ENCODE assay signal across 8 mouse cellular contexts in genomic region chr3:148988293-148988995, GRCm38 (mm10). TPM values are rescaled to one million over a fixed set of nuclear protein-coding genes. Genes with fewer than 3 reads are reported as not detected.
A peak's percentile ranks its signal among the peaks of the same experiment; 100 is the strongest.
DNase-seq lines count a peak whose midpoint lies in the region; ATAC-seq and TF ChIP-seq lines count a peak whose summit lies in the region.

No protein-coding gene starts in this region.

- ATAC-seq in hindbrain, embryonic 12.5 days (ENCODE audit: low FRiP score) = peak; percentile 7
- ATAC-seq in liver, embryonic 11.5 days (replicated peaks; ENCODE audit: low FRiP score) = no peak; the same call in 1 of the 2 replicates

- peak overlapping the region; percentile 76 for H3K4me3 ChIP-seq in layer of hippocampus, adult 2 months
- peak overlapping the region; percentile 98 for H3K4me3 ChIP-seq in forebrain, embryonic 10.5 days
- H3K4me3 ChIP-seq in hindbrain, embryonic 12.5 days = peak overlapping the region; percentile 81
- H3K4me3 ChIP-seq in liver, embryonic 11.5 days (ENCODE audit: low read depth, low read length) = peak overlapping the region; percentile 80

- H3K27ac ChIP-seq in layer of hippocampus, adult 2 months = peak overlapping the region; percentile 91
- peak overlapping the region; percentile 100 for H3K27ac ChIP-seq in forebrain, embryonic 10.5 days
- H3K27ac ChIP-seq in hindbrain, embryonic 12.5 days = peak overlapping the region; percentile 99
- peak overlapping the region; percentile 93 for H3K27ac ChIP-seq in liver, embryonic 11.5 days (ENCODE audit: low read depth, low read length)

- H3K9me3 ChIP-seq in forebrain, embryonic 10.5 days = no peaks in the 10 kb centered on the region
- no peaks in the 10 kb centered on the region for H3K9me3 ChIP-seq in hindbrain, embryonic 12.5 days (replicated peaks)
- H3K9me3 ChIP-seq in liver, embryonic 11.5 days (ENCODE audit: control insufficient read depth, low read length) = no peaks in the 10 kb centered on the region

- H3K27me3 ChIP-seq in forebrain, embryonic 10.5 days (ENCODE audit: poor library complexity, severe bottlenecking) = peaks cover 5% of the 10 kb centered on the region; the same call in 1 of the 2 replicates
- no peaks in the 10 kb centered on the region for H3K27me3 ChIP-seq in hindbrain, embryonic 12.5 days
- H3K27me3 ChIP-seq in liver, embryonic 11.5 days (replicated peaks; ENCODE audit: control insufficient read depth, insufficient read depth, low read length) = no peaks in the 10 kb centered on the region; the same call in 1 of the 2 replicates

- H3K36me3 ChIP-seq in forebrain, embryonic 10.5 days (replicated peaks) = no peaks in the 10 kb centered on the region
- no peaks in the 10 kb centered on the region for H3K36me3 ChIP-seq in hindbrain, embryonic 12.5 days
- no peaks in the 10 kb centered on the region for H3K36me3 ChIP-seq in liver, embryonic 11.5 days (ENCODE audit: control insufficient read depth, insufficient read depth, low read length)

- no peak for TF ChIP-seq CTCF in layer of hippocampus, adult 2 months (conservative IDR thresholded peaks at IDR 0.05)

- under 1% methylated on average over 82 of the region's 84 CpGs for WGBS in forebrain, embryonic 10.5 days
- WGBS in hindbrain, embryonic 12.5 days = under 1% methylated on average over 83 of the region's 84 CpGs
- WGBS in liver, embryonic 11.5 days = under 1% methylated on average over 84 of the region's 84 CpGs

- peak in 1 of 2 experiments; percentile 24 for DNase-seq in layer of hippocampus, adult 2 months (ENCODE audit: low spot score in 2 of 2)
- no peak for DNase-seq in layer of hippocampus, postnatal 25 days (ENCODE audit: extremely low spot score in 1 of 2, low spot score in 1 of 2)
- DNase-seq in adrenal gland, adult (ENCODE audit: inconsistent age in 2 of 2, low spot score in 1 of 2) = peak; percentile 61 to 92
- DNase-seq in forebrain, embryonic 10.5 days (ENCODE audit: extremely low spot score, low spot score) = peak; percentile 49
- DNase-seq in liver, embryonic 11.5 days (ENCODE audit: low spot score) = peak; percentile 70
- DNase-seq in naive thymus-derived CD4-positive, alpha-beta T cell, adult 2 months (ENCODE audit: low read depth) = peak; percentile 2
- no peak for DNase-seq in T-cell, adult 2 months (ENCODE audit: low spot score)

- peak overlapping the region; percentile 82 for H3K4me2 ChIP-seq in hindbrain, embryonic 12.5 days (replicated peaks)
- peak overlapping the region; percentile 95 for H3K4me2 ChIP-seq in liver, embryonic 11.5 days

- peak overlapping the region; percentile 96 for H3K9ac ChIP-seq in hindbrain, embryonic 12.5 days
- H3K9ac ChIP-seq in liver, embryonic 11.5 days (ENCODE audit: low read depth, low read length) = peak overlapping the region; percentile 79

- H3K4me1 ChIP-seq in forebrain, embryonic 10.5 days = peaks cover 69% of the 10 kb centered on the region
- peaks cover 22% of the 10 kb centered on the region for H3K4me1 ChIP-seq in hindbrain, embryonic 12.5 days
- H3K4me1 ChIP-seq in liver, embryonic 11.5 days (replicated peaks; ENCODE audit: control insufficient read depth, insufficient read depth, low read length) = peaks cover 14% of the 10 kb centered on the region

RNA-seq across cellular contexts. Expression of gene Adgrl2, which starts 1.9 kb away (rescaled TPM):
- total RNA-seq in layer of hippocampus, adult 2 months (2021) = 10 to 100 TPM; 56.6 to 58.7 TPM
- 10 to 100 TPM; 60.1 to 70.2 TPM for total RNA-seq in layer of hippocampus, postnatal 25 days (2021)
- polyA plus RNA-seq in forebrain, embryonic 10.5 days (2016; fragmentation: Nextera tagmentation; extraction: Ambion mirVana) = 78.1 and 81.6 TPM in 2 replicates
- 98.1 and 121 TPM in 2 replicates for polyA plus RNA-seq in hindbrain, embryonic 12.5 days (2016; fragmentation: Nextera tagmentation; extraction: Ambion mirVana)
- polyA plus RNA-seq in liver, embryonic 11.5 days (2014; fragmentation: Nextera tagmentation; extraction: Ambion mirVana) = 27.4 and 27.7 TPM in 2 replicates

Comparison
In these comparisons a context has a peak if more than half of its experiments do, and no peak if none do; other contexts are left out.
1. DNase-seq: peak in adrenal gland, adult (2 of 2), forebrain, embryonic 10.5 days (single experiment), liver, embryonic 11.5 days (single experiment) and naive thymus-derived CD4-positive, alpha-beta T cell, adult 2 months (single experiment); none in layer of hippocampus, postnatal 25 days (0 of 2) and T-cell, adult 2 months (single experiment).
2. Peak in every context shown above with its lines, with median percentiles within 50 percentile points of each other: H3K27ac ChIP-seq and H3K4me3 ChIP-seq.